Mouse (Mus musculus) heart, adult 2 months (tissue): Measurements from ENCODE around the gene Magt1.

ENCODE experiments used
- CTCF ChIP-seq: fragments of 200-600 bp; IDR thresholded peaks from 2 replicates; pipeline ENCODE4 v1.8.1; 2022; ENCODE audit warnings: antibody characterized with exemption, mild to moderate bottlenecking, moderate library complexity
- EP300 ChIP-seq: fragments of 200-500 bp; IDR thresholded peaks from 2 replicates; pipeline ENCODE4 v1.6.1; 2011; ENCODE audit warnings: low read depth, low read length, control low read depth; ENCODE audit not compliant: insufficient read depth

GRCm38 (mm10) chrX:105934341-105934740 is 77.4 kb downstream of the Magt1 start:
- TF ChIP-seq EP300 (no peak), CTCF (no peak)
